Mouse (Mus musculus) forebrain, embryonic 11.5 days (tissue): Measurements from ENCODE around the gene Rab29. TPM values are rescaled to one million over a fixed set of nuclear protein-coding genes. Genes with fewer than 3 reads are reported as not detected.
A peak's percentile ranks its signal among the peaks of the same experiment; 100 is the strongest.
"Not testable (repeated sequence)": the region's sequence is repeated elsewhere in the genome, so short reads cannot be mapped to it uniquely, and the experiment has no call there.

ENCODE experiments used
- ATAC-seq: fragments of 200-750 bp; cut with Nextera tagmentation; replicated peaks from 2 replicates; pipeline ENCODE4 v1.8.0; 2017; ENCODE audit warnings: moderate TSS enrichment; ENCODE audit not compliant: low FRiP score
- DNase-seq: peaks from one replicate; pipeline ENCODE4 v3.0.0-alpha.2; 2017; ENCODE audit warnings: low spot score
- H3K27ac ChIP-seq: fragments of 300-500 bp; sonication (generic); 2 replicates; pipeline ENCODE4 v1.5.1; 2014; ENCODE audit warnings: low read depth, low read length
- H3K27me3 ChIP-seq: fragments of 300-500 bp; sonication (generic); 2 replicates; pipeline ENCODE4 v1.6.1; 2014; ENCODE audit warnings: mild to moderate bottlenecking, low read length, mixed read lengths; ENCODE audit not compliant: control insufficient read depth, insufficient read depth
- H3K36me3 ChIP-seq: fragments of 300-500 bp; sonication (generic); 2 replicates; pipeline ENCODE4 v1.6.1; 2014; ENCODE audit warnings: mild to moderate bottlenecking, low read length, moderate library complexity, mixed read lengths; ENCODE audit not compliant: control insufficient read depth, insufficient read depth
- H3K4me1 ChIP-seq: fragments of 300-500 bp; sonication (generic); replicated peaks from 2 replicates; pipeline ENCODE4 v1.6.1; 2014; ENCODE audit warnings: low read length, mixed read lengths; ENCODE audit not compliant: control insufficient read depth, insufficient read depth
- H3K4me2 ChIP-seq: fragments of 300-500 bp; sonication (generic); 2 replicates; pipeline ENCODE4 v1.6.1; 2014; ENCODE audit warnings: low read depth, mild to moderate bottlenecking, low read length, moderate library complexity, mixed read lengths; ENCODE audit not compliant: severe bottlenecking
- H3K4me3 ChIP-seq: fragments of 300-500 bp; sonication (generic); 2 replicates; pipeline ENCODE4 v1.5.1; 2014; ENCODE audit warnings: low read depth, low read length
- H3K9ac ChIP-seq: fragments of 300-500 bp; sonication (generic); 2 replicates; pipeline ENCODE4 v1.6.1; 2014; ENCODE audit warnings: low read length
- H3K9me3 ChIP-seq: fragments of 300-500 bp; sonication (generic); 2 replicates; pipeline ENCODE4 v1.6.1; 2016; ENCODE audit warnings: low read length, mixed read lengths; ENCODE audit not compliant: control insufficient read depth
- WGBS: fragments of 180-500 bp; shearing (Covaris S2); extraction: QIAGEN DNeasy Blood & Tissue Kit; methylation state at CpG from one replicate; pipeline ENCODE4 v1.1.7; 2014; 5-methylcytosine and 5-hydroxymethylcytosine counted together
- polyA plus RNA-seq: library from polyadenylated mRNA; unstranded; fragments of >200 nt; fragmentation: Nextera tagmentation; extraction: Ambion mirVana; gene quantifications from 2 replicates; pipeline ENCODE4 v1.2.1, GENCODE M21; 2014

Gene Rab29
- 13.1 and 15.2 TPM in 2 replicates for polyA plus RNA-seq

- WGBS: under 1% methylated on average over 46 of the region's 46 CpGs
- peak; percentile 96 for ATAC-seq
- peak within 1 kb of the TSS; percentile 71 for H3K4me2 ChIP-seq
- H3K27ac ChIP-seq: no peak within 1 kb of the TSS
- H3K36me3 ChIP-seq: no peaks in the 10 kb centered on the region
- DNase-seq: peak; percentile 92
- peak within 1 kb of the TSS; percentile 57 for H3K4me3 ChIP-seq
- no peaks in the 10 kb centered on the region for H3K9me3 ChIP-seq
- H3K27me3 ChIP-seq: no peaks in the 10 kb centered on the region
- peak within 1 kb of the TSS; percentile 68 for H3K9ac ChIP-seq
- peaks cover 3% of the 10 kb centered on the region; the same call in 1 of the 2 replicates for H3K4me1 ChIP-seq
These were observed at the start of gene Rab29 for GRCm38 (mm10) chr1:131867093-131867945. Gene Rab29 (plus strand): TSS chr1:131867224.

GRCm38 (mm10) chr1:131820353-131820752 is 46.7 kb upstream of the Rab29 start:
- ATAC-seq, H3K9ac ChIP-seq, H3K27ac ChIP-seq, DNase-seq, H3K4me1 ChIP-seq, H3K4me3 ChIP-seq, H3K36me3 ChIP-seq, H3K9me3 ChIP-seq, H3K27me3 ChIP-seq, H3K4me2 ChIP-seq: not testable (repeated sequence)
- 79% methylated on average over 8 of the region's 9 CpGs for WGBS

- no peaks in the 10 kb centered on the region for H3K36me3 ChIP-seq
- WGBS: 89% methylated on average over 10 of the region's 10 CpGs
- H3K4me3 ChIP-seq: no peak overlapping the region
- H3K27me3 ChIP-seq: no peaks in the 10 kb centered on the region
- DNase-seq (no peak), ATAC-seq (no peak)
- no peaks in the 10 kb centered on the region for H3K9me3 ChIP-seq
- no peaks in the 10 kb centered on the region for H3K4me1 ChIP-seq
- H3K4me2 ChIP-seq: no peak overlapping the region
- H3K27ac ChIP-seq: no peak overlapping the region
- H3K9ac ChIP-seq: no peak overlapping the region
These were observed 46.1 kb upstream of the Rab29 start for GRCm38 (mm10) chr1:131820887-131821328.

GRCm38 (mm10) chr1:131822292-131822691 is 44.7 kb upstream of the Rab29 start:
- H3K9ac ChIP-seq: no peak overlapping the region
- no peak overlapping the region for H3K4me2 ChIP-seq
- no peak overlapping the region for H3K27ac ChIP-seq
- H3K4me3 ChIP-seq: no peak overlapping the region
- 74% methylated on average over 8 of the region's 8 CpGs for WGBS
- H3K4me1 ChIP-seq: no peaks in the 10 kb centered on the region
- ATAC-seq (no peak), DNase-seq (no peak)
- H3K27me3 ChIP-seq: no peaks in the 10 kb centered on the region
- H3K36me3 ChIP-seq: no peaks in the 10 kb centered on the region
- no peaks in the 10 kb centered on the region for H3K9me3 ChIP-seq

- Histone ChIP-seq H3K4me2 (no peak overlapping the region), H3K4me1 (no peaks in the 10 kb centered on the region), H3K27ac (no peak overlapping the region), H3K9me3 (no peaks in the 10 kb centered on the region), H3K27me3 (no peaks in the 10 kb centered on the region), H3K36me3 (no peaks in the 10 kb centered on the region), H3K9ac (no peak overlapping the region), H3K4me3 (no peak overlapping the region)
- WGBS: 94% methylated on average over 1 of the region's 1 CpGs
- ATAC-seq (no peak), DNase-seq (no peak)
These were observed 44.0 kb upstream of the Rab29 start for GRCm38 (mm10) chr1:131822856-131823492.

- Histone ChIP-seq H3K9ac (no peak overlapping the region), H3K27me3 (no peaks in the 10 kb centered on the region), H3K4me1 (no peaks in the 10 kb centered on the region), H3K4me3 (no peak overlapping the region), H3K9me3 (no peaks in the 10 kb centered on the region), H3K27ac (no peak overlapping the region), H3K36me3 (no peaks in the 10 kb centered on the region), H3K4me2 (no peak overlapping the region)
- DNase-seq: no peak
- ATAC-seq: no peak
- WGBS: 70% methylated on average over 5 of the region's 5 CpGs
These were observed 43.5 kb upstream of the Rab29 start for GRCm38 (mm10) chr1:131823563-131823962.

GRCm38 (mm10) chr1:131824528-131825181 is 42.4 kb upstream of the Rab29 start:
- H3K4me3 ChIP-seq: no peak overlapping the region
- 87% methylated on average over 11 of the region's 11 CpGs for WGBS
- 0 out of 2 replicates have a peak, but pooled peaks cover 2% of the 10 kb centered on the region for H3K4me1 ChIP-seq
- no peak overlapping the region for H3K9ac ChIP-seq
- no peaks in the 10 kb centered on the region for H3K9me3 ChIP-seq
- H3K27ac ChIP-seq: no peak overlapping the region
- no peaks in the 10 kb centered on the region for H3K27me3 ChIP-seq
- no peak for DNase-seq
- no peak for ATAC-seq
- no peak overlapping the region for H3K4me2 ChIP-seq
- H3K36me3 ChIP-seq: no peaks in the 10 kb centered on the region

GRCm38 (mm10) chr1:131827207-131827786 is 39.7 kb upstream of the Rab29 start, which contains the start of gene Slc41a1:
Gene Slc41a1 (plus strand): TSS chr1:131827493.
- Histone ChIP-seq H3K4me1 (peaks cover 2% of the 10 kb centered on the region; the same call in 1 of the 2 replicates), H3K27ac (no peak within 1 kb of the TSS), H3K9me3 (no peaks in the 10 kb centered on the region), H3K4me3 (peak within 1 kb of the TSS; percentile 75), H3K27me3 (no peaks in the 10 kb centered on the region), H3K36me3 (no peaks in the 10 kb centered on the region), H3K4me2 (peak within 1 kb of the TSS; percentile 87), H3K9ac (peak within 1 kb of the TSS; percentile 85)
- 2% methylated on average over 25 of the region's 25 CpGs for WGBS
- peak; percentile 35 for ATAC-seq
- DNase-seq: peak; percentile 57
